Mouse (Mus musculus): ENCODE measurements at regions not wholly inside any gene's neighbourhood (a gene's known extent, or its start where the extent isn't known, plus 50 kb on each side); places are given as distances from the start of the nearest gene placed in this dataset.

DNA sequence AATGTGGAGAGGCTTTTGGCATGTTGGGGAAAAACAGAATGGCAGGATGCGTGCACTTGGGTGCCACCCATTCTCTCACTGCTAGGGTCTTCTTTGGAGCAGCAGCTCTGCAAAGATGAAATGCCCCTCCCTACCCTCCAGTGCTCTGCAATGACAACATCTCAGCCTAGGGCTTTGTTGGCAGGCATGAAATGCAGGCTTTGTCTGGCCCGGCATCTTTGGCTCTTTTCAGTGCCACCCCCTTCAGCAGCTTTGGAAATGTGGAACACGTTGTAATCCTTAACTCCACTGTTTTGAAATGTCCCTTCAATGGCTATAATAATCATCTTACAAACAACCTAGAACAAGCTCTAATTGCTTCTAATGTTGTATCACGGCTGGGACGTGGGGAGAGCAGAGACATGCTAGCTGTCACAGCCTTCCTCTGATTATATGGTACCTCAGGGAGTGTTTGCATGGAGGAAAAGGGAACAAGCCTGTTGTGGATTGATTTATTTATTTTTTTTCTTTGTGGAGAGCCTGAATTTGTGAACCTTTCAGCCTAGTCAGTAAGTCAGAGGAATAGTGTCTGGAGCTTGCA lies 581.6 kb upstream of the Kirrel3 start:
- TF ChIP-seq CTCF (conservative IDR thresholded peaks at IDR 0.05; ENCODE audit: low read length) (no peak), NANOG (IDR thresholded peaks at IDR 0.05; ENCODE audit: borderline replicate concordance, low read length) (no peak), POU5F1 (IDR thresholded peaks at IDR 0.05; ENCODE audit: borderline replicate concordance, low read length) (no peak)
